Comparison of ENCODE assay signal across 27 mouse cellular contexts in the genomic region with DNA sequence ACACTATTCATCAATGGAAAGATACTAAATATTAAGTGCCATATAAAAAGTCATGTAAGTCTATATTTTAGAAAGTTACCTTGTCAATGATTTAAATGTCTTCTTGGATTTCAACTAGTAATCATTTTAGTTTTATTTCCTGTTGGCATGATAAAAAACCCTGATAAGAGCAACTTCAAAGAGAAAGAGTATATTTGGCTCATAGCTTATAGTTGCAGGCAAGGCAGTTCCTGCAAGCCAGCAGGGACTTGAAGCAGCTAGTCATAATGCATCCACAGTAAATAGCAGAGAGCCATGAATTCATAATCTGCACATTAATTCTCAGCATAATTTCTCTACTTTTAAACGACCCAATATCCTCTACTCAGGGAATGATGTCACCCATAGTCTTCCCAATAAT.
DNase-seq lines count a peak whose midpoint lies in the region; ATAC-seq and TF ChIP-seq lines count a peak whose summit lies in the region.
"Had no signal": no experiment of that assay in that cellular context is flagged by ENCODE, and none has a peak within 500 bp of the region (broad histone marks: within the 10 kb centered on the region; RNA-seq: fewer than 3 reads in every experiment).

No protein-coding gene starts in this region.

- H3K4me1 ChIP-seq in heart, adult 2 months (ENCODE audit: control insufficient read depth, insufficient read depth, low read length): no peaks in the 10 kb centered on the region
- H3K4me1 ChIP-seq in neural tube, embryonic 15.5 days: no peaks in the 10 kb centered on the region
- H3K4me1 ChIP-seq: embryonic facial prominence, embryonic 13.5 days; embryonic facial prominence, embryonic 15.5 days; forebrain, embryonic 10.5 days; forebrain, embryonic 12.5 days had no signal

- 60% methylated on average over 1 of the region's 1 CpGs for WGBS in heart, adult 2 months
- 79% methylated on average over 1 of the region's 1 CpGs for WGBS in neural tube, embryonic 15.5 days

- no peak overlapping the region for H3K27ac ChIP-seq in heart, adult 2 months
- H3K27ac ChIP-seq in neural tube, embryonic 15.5 days (replicated peaks): no peak overlapping the region
- H3K27ac ChIP-seq: embryonic facial prominence, embryonic 13.5 days; embryonic facial prominence, embryonic 15.5 days; forebrain, embryonic 10.5 days; forebrain, embryonic 12.5 days had no signal

- intact Hi-C loops in heart, adult 2 months (cut with DNase I): loop anchor here (5.0 kb wide), 1 partner anchor 76 kb away; the partner anchor contains the start of gene Wdr44

- H3K27me3 ChIP-seq in heart, adult 2 months (ENCODE audit: control insufficient read depth, insufficient read depth, low read length): no peaks in the 10 kb centered on the region
- H3K27me3 ChIP-seq in neural tube, embryonic 15.5 days (replicated peaks): no peaks in the 10 kb centered on the region
- H3K27me3 ChIP-seq: CH12.LX; embryonic facial prominence, embryonic 13.5 days; embryonic facial prominence, embryonic 15.5 days; forebrain, embryonic 12.5 days had no signal

- no peak overlapping the region for H3K9ac ChIP-seq in heart, adult 2 months (ENCODE audit: low read depth, low read length)
- no peak overlapping the region for H3K9ac ChIP-seq in neural tube, embryonic 15.5 days (replicated peaks)
- H3K9ac ChIP-seq: embryonic facial prominence, embryonic 13.5 days; embryonic facial prominence, embryonic 15.5 days; forebrain, embryonic 12.5 days had no signal

- TF ChIP-seq CTCF in heart, adult 2 months (IDR thresholded peaks at IDR 0.05): no peak

- TF ChIP-seq EP300 in heart, adult 2 months (IDR thresholded peaks at IDR 0.05; ENCODE audit: insufficient read depth, low read depth, low read length): no peak

- peak; percentile 6 for DNase-seq in CD4-positive, CD25-positive, alpha-beta regulatory T cell, adult 2 months (ENCODE audit: low read depth, low spot score)
- DNase-seq in right cerebral cortex, postnatal 25 days: no peak
- no peak for DNase-seq in heart, adult 2 months
- DNase-seq in right cerebral cortex, postnatal 4 days: no peak
- DNase-seq: adrenal gland, adult 2 months; adrenal gland, postnatal 10 days; adrenal gland, postnatal 25 days; cerebellum, adult 11 months; cerebellum, adult 18-20 months; cerebellum, adult 8-10 months; cerebellum, adult 9-11 months; cerebellum, postnatal 14 days; cerebellum, postnatal 36 days; embryo, embryonic 11 days had no signal

- H3K36me3 ChIP-seq in heart, adult 2 months (ENCODE audit: control insufficient read depth, insufficient read depth, low read length): no peaks in the 10 kb centered on the region
- H3K36me3 ChIP-seq in neural tube, embryonic 15.5 days: no peaks in the 10 kb centered on the region
- H3K36me3 ChIP-seq: embryonic facial prominence, embryonic 13.5 days; embryonic facial prominence, embryonic 15.5 days; forebrain, embryonic 12.5 days had no signal

- TF ChIP-seq POLR2A in heart, adult 2 months (IDR thresholded peaks at IDR 0.05; ENCODE audit: insufficient read depth, low read depth, low read length): no peak

- ATAC-seq in activated CD4-positive, CD25-positive, alpha-beta regulatory T cell, adult 4 months: peak; percentile 54
- peak; percentile 58 for ATAC-seq in inflammation-experienced regulatory T-cells, adult 6 months
- ATAC-seq in neural tube, embryonic 15.5 days (ENCODE audit: low FRiP score): no peak
- ATAC-seq: forebrain, embryonic 14.5 days; forebrain, embryonic 16.5 days; Patski had no signal

- H3K9me3 ChIP-seq in neural tube, embryonic 15.5 days (replicated peaks): no peaks in the 10 kb centered on the region
- H3K9me3 ChIP-seq: embryonic facial prominence, embryonic 13.5 days; embryonic facial prominence, embryonic 15.5 days; forebrain, embryonic 10.5 days; forebrain, embryonic 12.5 days; G1E had no signal

- H3K79me2 ChIP-seq in heart, adult 2 months (replicated peaks; ENCODE audit: control insufficient read depth, insufficient read depth, low read length): no peaks in the 10 kb centered on the region

- no peak overlapping the region for H3K4me2 ChIP-seq in neural tube, embryonic 15.5 days
- H3K4me2 ChIP-seq: embryonic facial prominence, embryonic 13.5 days; embryonic facial prominence, embryonic 15.5 days; forebrain, embryonic 12.5 days had no signal

- no peak overlapping the region for H3K4me3 ChIP-seq in heart, adult 2 months
- no peak overlapping the region for H3K4me3 ChIP-seq in neural tube, embryonic 15.5 days (replicated peaks)
- H3K4me3 ChIP-seq: embryonic facial prominence, embryonic 13.5 days; embryonic facial prominence, embryonic 15.5 days; erythroblast, embryonic 14.5 days; forebrain, embryonic 10.5 days; forebrain, embryonic 12.5 days had no signal
